Mouse (Mus musculus) liver, embryonic 13.5 days (tissue): Measurements from ENCODE around the gene Ica1l. TPM values are rescaled to one million over a fixed set of nuclear protein-coding genes. Genes with fewer than 3 reads are reported as not detected.

Source experiments
- ATAC-seq: fragments of 200-750 bp; cut with Nextera tagmentation; 2 replicates; pipeline ENCODE4 v1.8.0; 2017; ENCODE audit warnings: low read depth, mild to moderate bottlenecking, moderate number of reproducible peaks, moderate library complexity
- DNase-seq: peaks from one replicate; pipeline ENCODE4 v3.0.0; 2022
- H3K27ac ChIP-seq: fragments of 300-500 bp; sonication (generic); 2 replicates; pipeline ENCODE4 v1.5.1; 2015; ENCODE audit warnings: moderate library complexity, mild to moderate bottlenecking, inconsistent platforms
- H3K27me3 ChIP-seq: fragments of 300-500 bp; sonication (generic); 2 replicates; pipeline ENCODE4 v1.6.1; 2015; ENCODE audit warnings: mild to moderate bottlenecking, inconsistent platforms
- H3K36me3 ChIP-seq: fragments of 300-500 bp; sonication (generic); 2 replicates; pipeline ENCODE4 v1.6.1; 2015; ENCODE audit warnings: mild to moderate bottlenecking, inconsistent platforms
- H3K4me1 ChIP-seq: fragments of 300-500 bp; sonication (generic); replicated peaks from 2 replicates; pipeline ENCODE4 v1.6.1; 2015; ENCODE audit warnings: inconsistent platforms
- H3K4me2 ChIP-seq: fragments of 300-500 bp; sonication (generic); 2 replicates; pipeline ENCODE4 v1.6.1; 2015; ENCODE audit warnings: inconsistent platforms, mild to moderate bottlenecking, moderate library complexity
- H3K4me3 ChIP-seq: fragments of 300-500 bp; sonication (generic); replicated peaks from 2 replicates; pipeline ENCODE4 v1.5.1; 2015; ENCODE audit warnings: mild to moderate bottlenecking, inconsistent platforms
- H3K9ac ChIP-seq: fragments of 300-500 bp; sonication (generic); 2 replicates; pipeline ENCODE4 v1.6.1; 2015; ENCODE audit warnings: mild to moderate bottlenecking, inconsistent platforms
- H3K9me3 ChIP-seq: fragments of 300-500 bp; sonication (generic); replicated peaks from 2 replicates; pipeline ENCODE4 v1.6.1; 2016; ENCODE audit warnings: inconsistent platforms
- WGBS: fragments of 180-500 bp; shearing (Covaris S2); methylation state at CpG from one replicate; pipeline ENCODE4 v1.1.7; 2015; ENCODE audit not compliant: insufficient replicate concordance; 5-methylcytosine and 5-hydroxymethylcytosine counted together
- polyA plus RNA-seq: library from polyadenylated mRNA; unstranded; fragments of >200 nt; fragmentation: Nextera tagmentation; extraction: Ambion mirVana; gene quantifications from 2 replicates; pipeline ENCODE4 v1.2.1, GENCODE M21; 2015

Ica1l gene
- polyA plus RNA-seq, 1 experiment from 2014 or later, result 0.44 TPM

- H3K9ac ChIP-seq, result no peak overlapping the region
- no peaks in the 10 kb centered on the region for H3K9me3 ChIP-seq
- no peak for DNase-seq
- H3K27ac ChIP-seq, result no peak overlapping the region
- ATAC-seq, result peak; percentile 65
- no peak overlapping the region for H3K4me2 ChIP-seq
- H3K4me1 ChIP-seq, result peaks cover 15% of the 10 kb centered on the region
- no peak overlapping the region for H3K4me3 ChIP-seq
- WGBS, result 19% methylated on average over 1 of the region's 1 CpGs
- no peaks in the 10 kb centered on the region for H3K36me3 ChIP-seq
- H3K27me3 ChIP-seq, result no peaks in the 10 kb centered on the region
Measured at GRCm38 (mm10) chr1:59959941-59960340, 83.0 kb downstream of the Ica1l start.

GRCm38 (mm10) chr1:59957206-59957605, 85.8 kb downstream of the Ica1l start:
- DNase-seq (peak; percentile 9), ATAC-seq (no peak; the same call in 1 of the 2 replicates)
- no peak overlapping the region for H3K4me3 ChIP-seq
- no peaks in the 10 kb centered on the region for H3K9me3 ChIP-seq
- no peak overlapping the region for H3K4me2 ChIP-seq
- H3K27me3 ChIP-seq, result no peaks in the 10 kb centered on the region
- WGBS, result 45% methylated on average over 3 of the region's 3 CpGs
- H3K36me3 ChIP-seq, result no peaks in the 10 kb centered on the region
- H3K9ac ChIP-seq, result no peak overlapping the region
- H3K27ac ChIP-seq, result no peak overlapping the region
- H3K4me1 ChIP-seq, result peaks cover 15% of the 10 kb centered on the region

GRCm38 (mm10) chr1:59947509-59947908, 95.5 kb downstream of the Ica1l start:
- no peak for ATAC-seq
- no peak overlapping the region for H3K4me2 ChIP-seq
- no peaks in the 10 kb centered on the region for H3K9me3 ChIP-seq
- WGBS, result 90% methylated on average over 4 of the region's 4 CpGs
- no peak overlapping the region for H3K9ac ChIP-seq
- peaks cover 3% of the 10 kb centered on the region; the same call in 1 of the 2 replicates for H3K36me3 ChIP-seq
- H3K27ac ChIP-seq, result no peak overlapping the region
- no peak overlapping the region for H3K4me3 ChIP-seq
- H3K27me3 ChIP-seq, result no peaks in the 10 kb centered on the region
- H3K4me1 ChIP-seq, result peaks cover 22% of the 10 kb centered on the region
- no peak for DNase-seq

GRCm38 (mm10) chr1:59945969-59946368, 97.0 kb downstream of the Ica1l start:
- ATAC-seq (no peak), DNase-seq (no peak)
- WGBS, result 14% methylated on average over 1 of the region's 1 CpGs
- no peaks in the 10 kb centered on the region for H3K9me3 ChIP-seq
- H3K36me3 ChIP-seq, result peaks cover 3% of the 10 kb centered on the region; the same call in 1 of the 2 replicates
- no peaks in the 10 kb centered on the region for H3K27me3 ChIP-seq
- H3K4me2 ChIP-seq, result no peak overlapping the region
- H3K9ac ChIP-seq, result no peak overlapping the region
- peaks cover 35% of the 10 kb centered on the region for H3K4me1 ChIP-seq
- no peak overlapping the region for H3K4me3 ChIP-seq
- no peak overlapping the region for H3K27ac ChIP-seq

GRCm38 (mm10) chr1:59943825-59944224, 99.2 kb downstream of the Ica1l start:
- ATAC-seq (no peak), DNase-seq (no peak)
- H3K4me2 ChIP-seq, result no peak overlapping the region
- H3K9me3 ChIP-seq, result no peaks in the 10 kb centered on the region
- H3K27ac ChIP-seq, result no peak overlapping the region
- H3K4me3 ChIP-seq, result no peak overlapping the region
- H3K36me3 ChIP-seq, result no peaks in the 10 kb centered on the region; the same call in 1 of the 2 replicates
- H3K4me1 ChIP-seq, result peaks cover 50% of the 10 kb centered on the region
- no peaks in the 10 kb centered on the region for H3K27me3 ChIP-seq
- no peak overlapping the region for H3K9ac ChIP-seq
- 40% methylated on average over 5 of the region's 5 CpGs for WGBS

GRCm38 (mm10) chr1:59942057-59942790, 100.8 kb downstream of the Ica1l start:
- Histone ChIP-seq H3K27me3 (no peaks in the 10 kb centered on the region), H3K27ac (no peak overlapping the region), H3K4me2 (no peak overlapping the region), H3K4me1 (peaks cover 50% of the 10 kb centered on the region), H3K9me3 (no peaks in the 10 kb centered on the region), H3K9ac (no peak overlapping the region), H3K36me3 (no peaks in the 10 kb centered on the region), H3K4me3 (no peak overlapping the region)
- ATAC-seq (no peak), DNase-seq (no peak)
- 59% methylated on average over 6 of the region's 6 CpGs for WGBS

GRCm38 (mm10) chr1:59941063-59941462, 101.9 kb downstream of the Ica1l start:
- Histone ChIP-seq H3K4me2 (no peak overlapping the region), H3K4me1 (peaks cover 55% of the 10 kb centered on the region), H3K9ac (no peak overlapping the region), H3K27me3 (no peaks in the 10 kb centered on the region), H3K9me3 (no peaks in the 10 kb centered on the region), H3K4me3 (no peak overlapping the region), H3K27ac (no peak overlapping the region), H3K36me3 (no peaks in the 10 kb centered on the region)
- 69% methylated on average over 1 of the region's 1 CpGs for WGBS
- ATAC-seq (no peak), DNase-seq (no peak)

GRCm38 (mm10) chr1:59932991-59933390, 110.0 kb downstream of the Ica1l start:
- WGBS, result 80% methylated on average over 2 of the region's 2 CpGs
- no peak for ATAC-seq
- H3K9me3 ChIP-seq, result no peaks in the 10 kb centered on the region
- H3K27ac ChIP-seq, result no peak overlapping the region
- DNase-seq, result no peak
- H3K4me1 ChIP-seq, result peaks cover 5% of the 10 kb centered on the region
- no peak overlapping the region for H3K4me2 ChIP-seq
- no peak overlapping the region for H3K9ac ChIP-seq
- no peak overlapping the region for H3K4me3 ChIP-seq
- no peaks in the 10 kb centered on the region for H3K36me3 ChIP-seq
- H3K27me3 ChIP-seq, result no peaks in the 10 kb centered on the region

Other genes with a start within 250 kb of the Ica1l start
- gene Fam117b, start 130.2 kb downstream of the Ica1l start, polyA plus RNA-seq, result 2.5 and 2.9 TPM in 2 replicates
- gene Carf, start 55.1 kb upstream of the Ica1l start, polyA plus RNA-seq, result 2.0 and 3.1 TPM in 2 replicates
- gene Wdr12, start 55.5 kb upstream of the Ica1l start, polyA plus RNA-seq, result 63.7 and 65.9 TPM in 2 replicates
- gene Nbeal1, start 137.4 kb upstream of the Ica1l start, polyA plus RNA-seq, result 1.3 and 1.4 TPM in 2 replicates